Mouse (Mus musculus) frontal cortex, postnatal 25 days (tissue): Measurements from ENCODE around the gene Ints6.
A peak's percentile ranks its signal among the peaks of the same experiment; 100 is the strongest.

Experiments
- DNase-seq, 2 experiments: peaks; one replicate each; pipeline ENCODE4 v3.0.0; 2022; ENCODE audit warnings: low spot score in 2 of 2

The Ints6 gene

DNA sequence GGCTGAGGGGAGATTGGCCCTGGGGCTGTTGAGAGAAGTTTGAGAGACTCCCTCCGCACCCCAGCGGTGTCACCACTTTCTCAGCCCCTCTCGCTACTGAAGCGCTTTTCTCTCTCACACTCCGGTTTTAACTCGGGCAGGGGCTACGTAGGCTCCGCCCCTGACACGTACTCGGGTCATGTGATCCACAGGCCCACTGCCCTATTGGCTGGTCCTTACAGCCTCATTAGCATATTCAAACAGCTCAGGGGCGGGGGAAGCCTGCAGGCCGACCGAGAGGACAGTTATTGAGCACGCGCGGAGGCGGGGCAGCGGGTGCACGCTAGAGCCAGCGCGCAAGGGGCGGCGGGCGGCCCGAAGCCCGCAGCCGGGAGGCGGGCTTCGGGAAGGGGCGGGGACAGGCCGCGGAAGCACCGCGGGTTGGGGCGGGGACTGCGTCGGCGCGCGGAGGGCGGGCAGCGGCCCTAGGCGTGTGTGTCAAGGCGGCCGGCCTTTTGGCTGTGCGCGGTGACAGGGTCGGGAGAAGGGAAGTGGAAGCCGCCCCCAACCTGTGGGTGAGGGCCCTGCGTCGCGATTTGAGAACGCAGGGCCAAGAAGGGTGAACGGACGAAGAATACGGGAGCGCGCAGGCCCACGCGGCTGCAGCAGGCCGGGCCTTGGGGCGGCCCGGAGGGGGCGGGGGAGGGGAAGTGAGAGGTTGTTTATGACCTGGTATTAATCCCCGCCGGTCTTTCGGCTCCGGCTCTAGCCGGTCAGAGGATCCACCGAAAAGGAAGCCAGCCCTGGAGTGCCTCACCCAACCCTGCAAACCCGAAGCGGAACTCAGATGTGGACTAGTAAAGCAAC, at the start of gene Ints6:
Ints6 (minus strand) TSS at position 134 of the 846 bp plus-strand sequence.
- DNase-seq: peak; percentile 93 to 96

DNA sequence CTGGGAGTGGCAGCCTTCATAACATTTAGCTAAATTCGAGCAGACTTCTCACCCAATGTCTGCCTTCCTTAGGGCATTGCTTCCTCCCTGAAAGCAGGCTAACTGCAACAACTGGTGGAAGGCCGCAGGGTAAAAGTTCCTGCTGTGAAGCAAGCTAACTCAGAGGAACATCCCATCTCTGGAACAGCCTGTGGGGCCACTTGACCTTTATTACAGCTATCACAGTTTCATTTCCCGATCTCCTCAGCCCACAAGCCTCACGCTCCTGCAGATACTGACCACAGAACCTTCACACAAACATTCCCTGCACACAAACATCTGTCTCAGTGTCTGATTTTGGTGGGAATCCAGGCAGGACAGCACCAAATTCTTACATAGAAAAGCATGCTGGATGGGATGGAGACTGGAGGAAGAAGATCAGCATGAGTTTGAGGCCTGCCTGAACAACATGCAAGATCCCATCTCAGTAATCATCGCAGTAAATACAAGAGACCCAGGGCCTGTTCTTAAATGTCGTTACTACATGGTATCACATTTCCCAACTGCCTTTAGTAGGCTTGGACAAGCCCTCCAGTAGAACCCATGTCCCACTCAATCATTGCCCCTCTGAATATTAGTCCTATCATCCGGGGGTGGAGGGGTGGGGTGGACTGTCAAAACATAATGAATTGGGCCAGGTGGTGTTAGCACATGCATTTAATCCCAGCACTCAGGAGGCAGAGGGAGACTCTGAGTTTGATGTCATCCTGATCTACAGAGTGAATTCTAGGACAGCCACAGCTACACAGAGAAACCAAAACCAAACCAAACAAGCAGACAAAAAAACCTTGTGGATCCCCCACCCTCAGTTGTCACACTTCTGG, 47.9 kb upstream of the Ints6 start:
- DNase-seq: no peak

DNA sequence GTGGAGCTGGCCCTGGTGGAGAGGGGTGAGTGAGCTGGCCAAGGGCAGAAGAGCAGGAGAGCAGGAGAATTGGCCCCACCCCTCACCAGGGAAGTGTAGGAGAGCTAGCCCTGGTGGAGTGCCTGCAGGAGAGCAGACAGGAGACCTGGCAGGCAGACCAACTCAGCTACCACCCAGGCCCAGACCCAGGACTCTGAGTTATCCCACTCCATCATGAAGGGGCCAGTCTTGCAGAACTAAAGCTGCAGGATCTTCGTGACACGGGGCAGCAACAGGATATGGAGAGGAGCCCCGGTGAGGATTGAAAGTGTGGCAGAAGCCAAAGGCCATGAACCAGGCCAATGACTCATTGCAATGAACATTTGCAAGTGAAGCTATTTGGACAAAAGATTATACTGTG, 46.0 kb upstream of the Ints6 start:
- no peak for DNase-seq

DNA sequence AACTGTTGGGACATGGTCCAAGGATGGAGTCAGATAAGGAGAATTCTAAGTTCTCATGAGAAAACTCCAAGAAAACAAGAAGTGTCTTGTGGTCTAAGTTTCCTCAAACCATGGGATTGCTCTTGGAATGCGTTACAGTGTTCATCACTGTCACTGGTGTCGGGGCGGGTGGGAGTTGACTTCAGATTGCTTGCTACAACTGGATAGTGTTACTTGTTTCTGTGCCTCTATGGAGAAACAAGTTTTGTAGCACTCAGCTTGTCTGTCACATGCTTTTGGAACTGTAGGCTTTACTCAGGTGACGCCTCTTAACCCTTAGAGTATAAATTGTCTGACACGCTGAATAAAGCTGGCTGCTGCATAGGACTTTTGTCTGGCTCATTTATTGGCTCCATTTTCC, 42.2 kb upstream of the Ints6 start:
- no peak for DNase-seq

DNA sequence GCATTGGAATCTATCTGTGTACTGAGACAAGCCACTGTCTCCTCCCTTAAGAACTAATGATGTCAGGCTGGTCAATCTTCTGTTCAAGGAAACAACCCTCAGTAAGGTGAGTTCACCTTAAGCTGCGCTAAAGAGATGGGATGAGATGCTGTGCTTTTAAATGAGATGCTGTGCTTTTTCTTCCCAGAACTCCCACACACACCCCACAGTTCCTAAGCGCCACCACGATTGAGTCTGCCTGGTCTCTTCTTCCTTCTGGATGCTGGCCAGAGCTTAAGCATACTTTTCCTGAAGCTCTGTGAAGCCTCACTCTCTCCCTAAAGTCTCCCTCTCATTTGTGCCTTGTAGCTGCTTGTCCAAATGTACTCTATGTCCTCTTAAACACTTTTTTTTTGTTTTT, 39.8 kb upstream of the Ints6 start:
- DNase-seq: peak in 1 of 2 experiments; percentile 19

DNA sequence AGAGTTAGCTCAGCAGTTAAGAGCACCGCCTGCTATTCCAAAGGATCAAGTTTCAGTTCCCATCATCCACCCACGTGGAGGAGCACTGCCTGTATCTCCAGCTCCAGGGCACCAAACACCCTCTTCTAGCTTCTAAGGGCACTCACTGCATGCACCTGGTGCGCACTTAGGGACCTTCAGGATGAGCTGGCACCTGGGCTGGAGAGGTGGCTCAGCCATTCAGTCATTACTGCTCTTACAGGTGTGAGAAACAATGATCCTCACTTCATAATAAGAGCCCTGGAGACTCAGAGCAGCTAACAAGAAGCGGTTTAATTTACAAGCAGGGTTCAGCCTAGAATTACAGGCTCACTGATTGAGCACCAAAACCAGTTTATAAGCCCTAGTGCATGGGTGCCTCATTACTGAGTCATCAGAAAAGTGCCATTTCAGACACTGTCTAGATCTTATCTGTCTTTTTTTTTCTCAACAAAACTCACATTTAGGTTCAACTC, 37.7 kb upstream of the Ints6 start:
- DNase-seq: no peak

DNA sequence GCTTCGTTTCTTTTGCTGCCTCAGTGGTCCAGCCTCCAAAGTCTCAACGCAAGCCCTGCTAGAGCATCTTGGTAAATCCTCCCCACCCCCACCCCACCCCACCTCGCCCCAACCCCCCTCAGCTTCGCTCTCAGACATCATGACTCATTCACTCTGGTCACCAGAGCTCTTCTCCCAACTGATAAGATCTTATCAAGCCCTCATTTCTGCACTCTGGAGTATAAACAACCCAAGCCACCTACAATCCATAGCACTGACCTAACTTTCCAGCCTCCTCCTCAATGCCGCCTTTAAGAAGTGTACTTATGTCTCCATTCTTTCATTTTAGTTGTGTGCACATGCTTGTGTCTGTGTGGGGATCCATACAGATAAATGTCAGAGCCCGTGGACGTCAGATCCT, 34.8 kb upstream of the Ints6 start:
- no peak for DNase-seq

DNA sequence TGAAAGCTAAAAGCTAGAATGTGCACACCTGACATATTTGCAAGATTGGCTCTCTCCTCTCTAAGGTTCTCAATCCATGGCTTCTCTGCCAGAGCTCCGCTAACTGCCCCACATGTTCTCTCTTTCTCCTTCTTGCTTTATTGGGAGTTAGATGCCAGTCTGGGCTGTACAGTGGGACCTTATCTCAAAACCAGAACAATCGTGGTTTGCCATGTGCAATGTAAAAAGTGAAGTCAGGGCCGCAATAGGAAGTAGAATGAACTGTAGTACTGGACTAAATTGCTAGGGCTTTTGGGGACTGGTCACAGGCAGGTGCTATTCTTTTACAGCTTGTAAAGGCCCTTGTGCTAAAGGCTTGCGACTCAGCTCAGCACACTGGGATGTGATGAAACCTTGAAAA, 28.3 kb upstream of the Ints6 start:
- DNase-seq: no peak

DNA sequence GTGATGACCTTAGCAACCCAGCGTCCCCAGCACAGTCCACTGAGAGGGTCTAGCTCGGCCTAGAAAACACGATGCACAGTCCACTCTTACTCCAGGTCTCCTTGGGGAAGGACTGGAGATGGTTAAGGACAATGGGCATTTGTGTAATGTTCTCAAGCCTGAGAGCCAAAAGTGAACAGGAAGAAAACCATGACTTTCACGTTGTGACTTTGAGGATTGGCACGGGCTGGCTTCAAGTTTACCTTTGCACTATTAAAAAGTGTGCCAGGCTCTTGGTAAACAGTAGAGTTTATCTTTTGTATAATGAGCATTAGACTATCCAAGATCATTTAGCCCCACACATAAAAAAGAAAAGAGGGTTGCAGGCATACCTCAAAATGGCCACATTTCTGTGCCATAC, 22.0 kb upstream of the Ints6 start:
- DNase-seq: no peak

DNA sequence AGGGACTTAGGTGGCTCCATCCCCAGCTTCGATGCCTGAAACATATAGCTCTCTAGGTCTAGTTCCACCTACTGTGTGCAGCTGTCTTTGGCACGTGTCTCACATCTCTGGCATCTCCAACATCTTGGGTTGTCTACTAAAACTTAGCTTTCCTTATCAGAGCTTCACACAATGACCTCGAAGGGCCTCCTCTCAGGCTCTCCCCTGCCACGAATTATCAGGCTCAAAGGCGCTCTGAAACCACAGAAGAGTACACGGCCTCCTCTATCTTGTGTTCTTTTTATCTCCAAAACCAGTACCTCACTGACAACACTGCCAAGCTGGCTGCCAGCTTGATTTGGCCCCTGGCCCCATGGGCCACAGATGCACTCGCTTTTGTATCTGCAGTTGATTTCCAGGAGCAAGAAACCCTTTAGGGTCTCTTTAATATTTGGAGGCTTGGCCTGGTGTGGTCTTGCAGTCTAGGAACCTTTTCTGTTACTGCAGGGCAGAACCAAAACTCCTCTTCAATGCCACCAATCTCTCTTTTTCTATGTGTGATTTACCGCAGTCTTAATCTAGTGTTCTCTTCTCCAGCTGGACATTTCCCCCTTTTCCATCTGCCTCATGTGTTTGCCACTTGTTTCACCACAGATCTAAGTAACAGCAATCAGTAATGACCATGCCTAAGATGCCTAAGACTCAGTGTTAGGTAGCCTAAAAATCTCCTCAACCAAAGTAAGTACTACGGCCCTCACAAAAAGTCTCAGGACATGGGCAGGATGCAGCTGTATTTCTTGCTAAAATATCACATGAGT, 19.7 kb upstream of the Ints6 start:
- no peak for DNase-seq

DNA sequence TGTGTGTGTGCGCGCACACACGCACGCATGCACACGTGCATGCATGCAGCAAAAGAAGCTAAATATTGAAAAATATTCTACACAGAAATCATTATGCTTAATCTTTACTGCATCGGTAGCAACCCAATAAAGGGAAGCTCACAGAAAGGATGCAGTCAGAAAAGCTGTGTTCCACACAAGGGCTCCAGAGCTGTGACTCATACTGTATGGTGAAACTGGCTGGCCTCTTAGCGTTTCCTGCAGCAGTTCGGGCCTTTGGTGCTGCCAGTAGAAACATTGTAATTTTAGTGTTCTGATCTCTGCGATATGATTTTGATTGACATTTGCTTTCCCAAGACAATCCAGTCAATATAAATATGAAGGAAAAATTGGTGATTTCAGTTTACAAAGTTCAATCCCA, 17.1 kb upstream of the Ints6 start:
- no peak for DNase-seq

DNA sequence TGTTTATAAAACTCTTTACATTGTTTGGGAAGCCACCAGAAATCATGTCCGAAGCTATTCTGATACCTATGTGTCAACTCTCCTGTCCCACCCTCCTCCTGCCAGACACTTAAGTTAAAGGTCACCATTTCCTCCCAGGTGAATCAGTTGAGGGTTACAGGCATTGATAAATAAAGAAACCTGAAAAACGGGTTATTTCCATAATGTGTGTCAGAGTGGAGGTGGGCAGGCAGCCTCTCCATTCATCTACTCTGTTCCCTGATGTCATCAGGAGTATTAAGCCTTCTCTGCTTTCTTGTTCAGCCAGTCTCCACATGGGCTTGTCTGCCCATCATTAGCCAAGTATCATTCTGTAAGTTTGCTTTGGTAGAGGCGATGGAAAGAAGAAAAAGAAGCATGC, 14.1 kb upstream of the Ints6 start:
- no peak for DNase-seq

DNA sequence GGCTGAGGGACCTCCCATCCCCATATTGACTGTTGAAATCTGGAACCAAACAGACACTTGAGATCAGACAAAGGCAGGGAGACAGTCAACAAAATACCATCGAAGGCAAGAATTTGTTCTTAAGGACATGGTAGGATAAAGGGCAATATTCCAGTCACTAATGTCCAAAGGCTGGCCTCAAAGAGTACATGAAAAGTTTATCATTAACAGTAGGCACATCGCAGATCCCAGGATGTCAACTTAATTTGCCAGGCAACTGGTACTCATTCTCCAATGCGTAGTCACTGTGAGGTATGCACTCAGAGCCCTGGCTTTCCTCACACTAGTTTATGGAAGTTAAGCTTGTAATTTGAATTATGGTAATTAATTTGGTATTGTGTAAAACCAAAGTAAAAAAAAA, 13.3 kb upstream of the Ints6 start:
- no peak for DNase-seq

DNA sequence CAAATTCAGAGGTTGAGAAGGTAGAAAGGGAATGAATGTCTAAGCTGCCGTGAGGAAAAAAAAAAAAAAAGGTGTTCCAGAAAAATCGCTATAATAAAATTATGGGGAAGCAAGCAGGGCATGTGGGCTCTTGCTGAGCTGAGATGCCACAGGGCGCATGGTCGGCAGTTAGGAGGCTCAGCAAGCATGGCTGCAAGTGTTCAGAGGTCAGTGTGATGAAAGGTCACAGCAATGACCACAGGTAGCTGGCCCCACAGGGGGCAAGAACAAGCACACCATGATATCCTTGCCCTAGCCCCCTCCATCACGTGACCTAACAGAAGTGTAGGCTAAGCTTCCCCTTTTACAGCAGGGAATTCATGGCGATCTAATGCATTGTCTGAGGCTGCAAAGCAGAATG, 12.8 kb upstream of the Ints6 start:
- DNase-seq: no peak

DNA sequence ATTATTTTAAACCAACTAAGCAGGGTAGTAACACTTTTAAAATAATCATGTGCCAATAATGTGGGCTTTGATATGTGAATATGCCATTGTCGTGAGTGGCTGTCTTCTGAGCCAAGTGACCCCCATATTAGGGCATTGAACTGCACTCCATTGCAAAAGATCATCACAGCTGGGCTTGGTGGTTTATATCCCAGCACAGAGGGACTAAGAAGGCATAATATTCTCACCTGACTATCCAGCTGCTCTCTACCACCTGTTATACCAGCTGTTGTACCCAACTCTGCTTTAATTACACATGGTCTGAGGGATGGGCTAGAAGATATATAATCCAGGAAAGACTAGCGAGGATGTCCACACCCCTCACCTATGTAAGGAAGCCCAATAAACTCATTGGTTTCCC, 4.4 kb upstream of the Ints6 start:
- DNase-seq: no peak

DNA sequence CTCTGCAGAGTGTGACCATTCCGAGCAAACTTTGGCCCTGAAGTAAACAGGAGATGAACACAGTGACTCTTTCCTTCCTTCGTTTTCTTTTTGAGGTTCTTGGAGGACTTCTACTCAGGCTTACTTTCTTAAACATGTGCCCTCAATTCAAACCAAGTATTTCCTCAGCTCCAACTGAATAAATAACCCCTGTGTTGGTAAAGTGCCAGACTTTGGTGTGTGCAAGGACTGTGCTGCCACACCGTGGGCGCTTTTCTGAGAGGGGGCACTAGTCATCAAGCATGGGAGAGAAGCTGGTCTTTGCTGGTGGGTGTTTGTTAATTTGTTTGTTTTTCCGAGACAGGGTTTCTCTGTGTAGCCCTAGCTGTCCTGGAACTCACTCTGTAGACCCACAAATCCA, 3.4 kb upstream of the Ints6 start:
- no peak for DNase-seq

DNA sequence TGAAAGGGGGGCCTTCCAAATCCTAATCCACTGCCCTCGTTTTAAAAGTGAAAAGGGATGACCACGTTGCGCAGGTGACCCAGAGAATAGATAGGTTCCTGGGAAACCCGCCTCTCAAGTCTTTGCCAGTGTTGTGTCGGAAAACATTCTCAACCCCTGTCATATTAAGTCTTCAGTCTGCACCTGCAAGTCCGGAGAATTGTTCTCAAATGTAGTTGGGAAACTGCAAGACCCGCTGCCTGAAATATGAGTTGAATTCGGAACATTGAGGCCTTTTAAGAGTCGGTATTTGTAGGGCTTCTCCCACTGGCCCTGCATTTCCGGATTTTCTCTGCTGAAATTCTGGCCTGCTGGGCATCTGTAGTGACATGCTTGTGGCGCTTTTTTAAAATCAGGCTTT, 974 bp upstream of the Ints6 start:
- peak in 1 of 2 experiments; percentile 18 for DNase-seq

DNA sequence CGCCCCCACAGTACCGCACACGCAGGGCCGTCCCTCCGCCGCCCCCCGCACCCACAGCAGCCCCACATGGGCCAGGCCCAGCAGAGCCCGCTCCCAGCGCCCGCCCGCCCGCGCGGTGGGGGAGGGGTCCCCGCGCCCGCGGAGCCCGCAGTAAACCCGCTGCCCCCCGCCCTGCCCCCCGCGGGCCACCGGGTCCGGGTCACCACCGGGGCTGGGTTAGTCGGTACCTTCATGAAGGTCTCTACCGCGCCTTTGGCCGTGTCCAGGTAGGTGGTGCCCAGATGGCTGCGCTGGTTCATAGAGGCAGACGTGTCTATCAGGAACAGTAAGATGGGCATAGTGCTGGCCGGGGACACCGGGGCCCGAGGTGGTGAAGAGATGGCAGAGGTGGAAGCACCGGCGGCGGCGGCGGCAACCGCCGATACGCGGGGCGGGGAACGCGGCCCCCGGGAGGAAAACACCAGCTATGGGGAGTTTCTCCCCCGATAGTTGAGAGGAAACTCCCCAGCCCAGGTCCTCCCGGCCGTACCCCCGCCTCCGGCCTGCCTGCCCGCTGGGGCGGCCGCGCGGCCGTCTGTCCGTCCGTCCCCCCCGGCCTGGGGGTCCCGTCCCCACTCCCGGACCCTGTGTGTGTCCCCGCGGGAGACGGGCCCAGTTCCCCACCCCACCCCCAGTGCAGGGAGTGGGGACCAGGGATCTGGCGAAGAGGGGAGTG, 491 bp downstream of the Ints6 start:
- DNase-seq: peak; percentile 43

DNA sequence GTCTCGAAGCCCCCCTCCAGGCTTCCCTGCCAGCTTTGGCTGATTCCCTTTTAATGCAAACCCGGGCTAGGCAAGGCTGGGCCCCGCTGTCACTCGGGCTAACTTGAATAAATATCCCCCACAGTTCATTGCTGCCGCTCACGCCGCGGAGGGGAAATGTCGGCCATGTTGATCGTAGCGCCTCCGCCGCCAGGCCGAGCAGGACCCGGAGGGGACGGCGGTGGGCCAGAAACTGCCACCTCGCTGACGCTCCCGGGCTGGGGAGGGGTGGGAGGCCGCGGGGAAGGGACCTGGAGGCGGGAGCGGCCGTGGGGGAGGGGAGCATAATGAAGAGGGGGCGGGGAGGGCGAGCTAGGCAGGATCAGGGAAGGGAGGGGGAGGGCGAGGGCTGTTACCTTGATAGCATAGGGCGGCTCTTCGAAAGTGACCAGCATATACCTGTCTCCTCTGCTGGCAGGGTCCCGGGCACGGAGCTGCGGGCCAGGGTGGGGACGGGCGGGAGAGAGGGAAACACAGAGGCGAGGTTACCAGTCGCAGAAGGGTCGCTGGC, 1.1 kb downstream of the Ints6 start:
- peak; percentile 50 to 55 for DNase-seq

DNA sequence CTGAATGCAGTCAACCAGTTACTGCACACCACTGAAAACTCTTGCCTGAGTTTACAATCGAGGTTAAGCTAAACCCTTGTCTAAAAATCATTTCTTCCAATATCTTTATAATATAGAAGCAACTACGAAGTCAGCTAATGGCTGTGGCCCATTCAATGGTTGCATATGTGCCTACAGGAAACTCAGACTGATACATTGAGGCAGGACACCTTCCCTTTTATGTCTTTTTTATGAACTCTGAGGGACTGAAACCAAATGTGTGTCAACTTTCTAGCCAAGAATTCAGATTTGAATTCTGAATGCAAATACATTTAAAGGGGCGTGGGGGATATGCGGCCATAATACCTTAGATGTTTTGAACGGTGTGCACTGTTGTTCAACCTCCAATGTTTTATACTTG, 2.3 kb downstream of the Ints6 start:
- no peak for DNase-seq

DNA sequence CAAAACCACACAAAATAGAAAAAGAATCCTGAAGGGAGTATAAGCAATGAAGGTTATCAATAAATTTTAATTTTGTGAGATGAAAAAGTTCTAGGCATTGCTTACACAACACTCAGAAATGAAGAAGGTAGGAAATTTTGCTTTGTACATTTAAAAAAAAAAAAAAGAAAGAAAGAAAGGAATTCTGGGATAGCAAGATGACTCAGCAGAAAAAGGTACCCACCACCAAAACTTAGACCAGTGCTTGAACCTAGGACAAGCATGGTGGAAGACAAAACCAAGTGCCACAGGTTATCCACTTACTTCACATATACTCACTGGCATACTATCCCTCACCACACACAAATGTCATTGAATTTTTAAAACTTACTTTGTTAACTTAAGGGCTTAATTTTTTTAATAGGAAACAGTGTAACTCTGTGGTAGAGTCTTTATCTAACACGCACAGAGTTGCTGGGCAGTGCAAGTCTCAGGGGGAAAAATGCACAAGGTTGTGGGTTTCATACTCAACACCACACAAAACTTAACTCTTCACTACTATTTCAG, 5.8 kb downstream of the Ints6 start:
- no peak for DNase-seq
